Mouse (Mus musculus) spleen, postnatal 10 days (tissue): ENCODE data around the gene Crybb2.

Source experiments
- DNase-seq, 2 experiments: peaks; one replicate each; pipeline ENCODE4 v3.0.0; 2021 to 2022; ENCODE audit warnings: low spot score in 2 of 2

Crybb2 gene

GRCm38 (mm10) chr5:113090750-113091149 lies 20.8 kb upstream of the Crybb2 start:
- DNase-seq: no peak

GRCm38 (mm10) chr5:113090077-113090690 lies 20.3 kb upstream of the Crybb2 start:
- no peak for DNase-seq

DNA sequence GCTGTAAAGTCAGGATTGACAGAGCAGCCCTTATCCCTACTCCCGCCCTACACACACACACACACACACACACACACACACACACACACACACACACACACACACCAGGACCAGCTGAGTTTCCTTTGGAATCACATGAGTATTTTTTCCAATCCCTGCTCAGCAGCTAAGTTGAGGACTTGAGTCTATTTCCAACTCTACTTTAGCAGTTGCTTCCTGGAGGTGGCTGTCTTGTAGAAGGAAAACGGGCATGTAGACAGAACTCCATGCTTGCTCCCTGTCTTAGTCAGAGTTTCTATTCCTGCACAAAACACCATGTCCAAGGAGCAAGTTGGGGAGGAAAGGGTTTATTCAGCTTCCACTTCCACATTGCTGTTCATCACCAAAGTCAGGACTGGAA lies 17.5 kb upstream of the Crybb2 start:
- DNase-seq: no peak

DNA sequence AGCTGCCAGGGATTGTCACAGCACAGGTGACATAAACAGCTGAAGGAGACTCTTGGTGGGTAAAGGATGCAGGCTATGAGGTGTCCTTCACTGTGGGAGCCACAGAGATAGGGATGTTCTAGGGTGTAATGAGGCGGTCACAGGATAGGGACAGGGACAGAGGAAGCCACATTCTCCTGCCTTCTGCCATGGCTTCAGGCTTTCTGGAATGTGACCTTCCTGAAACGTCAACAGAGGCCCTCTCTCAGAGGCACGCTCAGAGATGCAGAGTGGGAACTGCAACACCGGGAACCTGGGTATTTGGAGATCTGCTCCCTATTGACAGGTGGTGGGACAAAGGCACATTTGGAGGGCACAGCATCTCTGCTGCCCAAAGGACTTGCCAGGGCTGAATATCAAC lies 17.1 kb upstream of the Crybb2 start:
- DNase-seq: no peak

GRCm38 (mm10) chr5:113086439-113086838 lies 16.5 kb upstream of the Crybb2 start:
- DNase-seq: no peak

DNA sequence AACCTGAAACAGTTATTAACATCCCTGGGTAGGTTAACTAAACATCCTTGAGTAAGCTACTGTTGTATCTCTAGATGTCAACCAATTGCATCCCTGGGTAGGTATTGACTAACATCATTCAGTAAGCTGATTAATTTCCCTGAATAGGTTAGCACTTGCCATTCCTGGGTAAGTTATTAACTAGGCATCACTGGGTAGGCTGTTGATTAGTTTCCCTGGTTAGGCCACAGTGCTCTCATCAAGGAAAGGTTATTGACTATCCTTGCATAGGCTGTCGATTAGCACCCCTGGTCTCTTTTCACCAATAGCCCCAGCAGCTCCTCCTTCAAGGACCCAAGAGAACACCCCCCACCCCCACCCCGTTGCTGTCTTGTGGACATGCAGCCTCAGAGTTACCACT lies 16.0 kb upstream of the Crybb2 start:
- no peak for DNase-seq

DNA sequence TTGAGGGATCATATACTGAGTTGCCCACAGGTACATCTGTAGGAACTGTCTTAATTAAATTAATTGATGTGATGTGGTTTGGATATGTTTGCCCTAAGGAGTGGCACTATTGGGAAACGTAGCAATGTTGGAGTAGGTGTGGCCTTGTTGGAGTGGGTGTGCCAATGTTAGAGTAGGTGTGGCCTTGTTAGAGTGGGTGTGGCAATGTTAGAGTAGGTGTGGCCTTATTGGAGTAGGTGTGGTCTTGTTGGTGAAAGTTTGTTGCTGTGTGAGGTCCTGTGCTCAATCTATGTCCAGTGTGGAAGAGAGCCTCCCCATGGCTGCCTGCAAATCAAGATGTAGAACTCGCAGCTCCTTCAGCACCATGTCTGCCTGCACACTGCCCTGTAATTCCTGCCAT lies 14.4 kb upstream of the Crybb2 start:
- no peak for DNase-seq

DNA sequence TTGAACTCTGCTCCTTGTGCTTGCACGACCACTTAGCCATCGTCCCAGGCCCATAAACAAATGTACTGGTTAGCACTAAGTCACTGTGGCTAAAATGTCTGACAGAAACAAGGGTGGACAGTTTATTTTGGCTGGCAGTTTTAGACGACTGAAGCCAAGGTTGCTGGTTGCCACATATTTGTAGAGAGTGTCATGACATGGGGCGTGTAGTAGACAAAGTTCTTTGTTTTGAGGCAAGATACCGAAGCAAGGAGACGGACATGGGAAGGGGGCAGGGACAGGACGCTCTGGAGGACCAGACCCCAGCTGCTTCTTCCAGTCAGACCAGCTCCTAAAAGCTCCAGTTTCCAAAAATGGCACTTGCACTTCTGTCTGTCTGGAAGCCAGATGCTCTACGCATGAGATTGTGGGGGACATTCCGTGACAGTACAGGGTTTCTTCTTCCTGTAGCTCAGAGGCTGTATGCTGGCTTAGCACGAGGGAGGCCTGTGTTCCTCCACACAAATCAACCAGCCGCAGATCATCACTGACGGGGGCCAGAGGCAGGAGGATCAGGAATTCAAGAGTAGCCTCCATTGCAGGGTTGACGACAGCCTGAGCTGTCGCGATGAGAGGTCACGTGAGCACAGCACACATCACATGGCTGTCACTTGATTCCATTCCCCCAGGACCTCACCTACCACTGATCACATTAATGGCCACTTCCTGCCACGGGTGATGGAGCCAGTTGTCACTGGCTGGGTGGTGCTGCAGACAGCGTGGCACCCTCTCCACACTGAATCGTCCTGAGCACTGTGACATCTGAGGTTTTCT lies 12.6 kb upstream of the Crybb2 start:
- DNase-seq: no peak

DNA sequence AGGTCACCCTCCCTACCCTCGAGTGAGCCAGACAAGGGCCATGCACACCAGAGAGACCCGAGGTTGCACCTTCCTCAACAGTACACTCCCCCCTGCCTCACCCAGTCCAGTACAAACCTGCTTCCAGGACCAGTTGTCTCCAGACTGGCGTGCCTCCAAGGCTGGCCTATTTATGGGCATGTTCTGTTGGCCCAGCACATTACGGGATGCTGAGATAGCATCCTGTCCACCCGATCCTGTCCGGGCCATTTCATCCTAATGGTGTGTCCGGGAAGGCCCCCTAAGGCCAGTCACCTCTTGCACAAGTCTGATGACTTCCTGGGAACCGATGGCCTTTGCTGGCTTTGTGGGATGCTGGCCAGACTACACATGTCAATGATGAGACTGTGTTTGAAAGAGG lies 11.5 kb upstream of the Crybb2 start, which contains the start of gene Crybb3:
Gene Crybb3 (minus strand): TSS at position 146 of the 400 bp plus-strand sequence.
- DNase-seq: no peak

GRCm38 (mm10) chr5:113081020-113081419 lies 11.1 kb upstream of the Crybb2 start:
- DNase-seq: no peak

DNA sequence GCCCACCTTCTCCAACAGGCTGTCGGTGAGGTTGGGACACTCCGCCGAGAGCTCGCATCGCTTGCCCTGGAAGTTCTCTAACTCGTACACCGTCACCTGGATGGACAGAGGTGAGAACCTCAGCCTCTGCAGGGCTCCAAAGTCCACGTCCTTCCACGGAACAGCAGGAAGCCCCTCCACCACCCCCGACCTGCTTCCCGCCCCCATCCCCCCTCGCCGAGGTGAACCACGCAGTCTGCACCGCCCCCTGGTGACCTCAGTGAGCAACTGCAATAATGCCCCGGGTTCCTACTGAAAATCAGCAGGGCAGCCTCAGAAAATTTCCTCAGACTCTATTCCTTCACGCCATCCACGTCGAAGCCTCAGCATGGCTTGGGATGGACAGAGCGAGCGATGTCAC lies 9.9 kb upstream of the Crybb2 start:
- DNase-seq: peak in 1 of 2 experiments; percentile 43

GRCm38 (mm10) chr5:113078686-113079085 lies 8.8 kb upstream of the Crybb2 start:
- DNase-seq: no peak

- DNase-seq: peak; percentile 43 to 69
These were observed 15.6 kb downstream of the Crybb2 start for GRCm38 (mm10) chr5:113054308-113054707.

DNA sequence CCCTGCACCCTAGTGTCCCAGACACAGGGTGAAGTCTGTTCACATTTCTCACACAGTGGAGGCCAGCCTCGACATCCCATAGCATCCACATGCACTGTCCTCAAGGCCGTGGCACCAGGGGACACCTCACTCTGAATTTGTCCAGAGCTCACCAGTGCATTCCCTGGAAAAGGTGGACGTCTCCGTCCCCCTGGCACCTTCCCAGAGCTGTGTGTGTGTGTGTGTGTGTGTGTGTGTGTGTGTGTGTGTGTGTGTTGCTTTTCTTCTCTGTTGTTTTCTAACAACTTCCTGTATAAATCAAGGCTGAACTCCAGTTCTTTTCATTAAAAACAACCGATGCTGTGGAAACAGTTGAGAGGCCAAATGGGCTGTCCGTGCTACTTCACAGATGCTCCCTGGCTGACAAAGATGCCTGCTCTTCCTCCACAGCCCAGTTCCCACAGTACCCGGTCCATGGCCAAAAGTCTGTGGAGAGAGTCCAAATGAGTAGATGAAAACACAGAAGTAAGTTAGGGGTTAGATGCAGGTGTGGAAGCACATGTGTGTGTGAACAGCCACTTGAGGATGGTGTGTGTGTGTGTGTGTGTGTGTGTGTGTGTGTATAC lies 19.2 kb downstream of the Crybb2 start:
- DNase-seq: no peak

DNA sequence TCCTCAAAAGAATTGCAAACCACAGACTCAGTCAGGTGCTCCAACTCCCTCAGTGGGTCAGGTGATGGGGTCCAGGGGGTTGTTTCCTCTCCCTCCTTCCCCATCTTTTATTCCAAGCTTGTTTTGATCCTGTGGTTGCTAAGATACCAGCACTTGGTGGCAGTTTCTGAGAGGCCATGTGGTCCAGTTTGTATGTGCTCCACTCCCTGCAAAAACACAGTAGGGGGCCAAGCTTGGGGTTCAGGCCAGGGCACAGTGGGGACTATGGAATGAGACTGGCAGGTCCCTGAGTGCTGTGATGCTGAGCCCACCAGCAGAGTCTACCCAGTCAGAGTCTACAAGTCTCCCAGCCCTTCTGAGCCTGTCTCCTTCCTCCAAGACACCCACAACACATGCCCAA lies 20.0 kb downstream of the Crybb2 start:
- DNase-seq: no peak

- DNase-seq: no peak
These were observed 24.2 kb downstream of the Crybb2 start for GRCm38 (mm10) chr5:113045511-113046273.

GRCm38 (mm10) chr5:113043531-113043930 lies 26.4 kb downstream of the Crybb2 start:
- DNase-seq: no peak

- no peak for DNase-seq
These were observed 28.3 kb downstream of the Crybb2 start for GRCm38 (mm10) chr5:113041567-113042071.

- no peak for DNase-seq
These were observed 29.1 kb downstream of the Crybb2 start for GRCm38 (mm10) chr5:113040776-113041175.

DNA sequence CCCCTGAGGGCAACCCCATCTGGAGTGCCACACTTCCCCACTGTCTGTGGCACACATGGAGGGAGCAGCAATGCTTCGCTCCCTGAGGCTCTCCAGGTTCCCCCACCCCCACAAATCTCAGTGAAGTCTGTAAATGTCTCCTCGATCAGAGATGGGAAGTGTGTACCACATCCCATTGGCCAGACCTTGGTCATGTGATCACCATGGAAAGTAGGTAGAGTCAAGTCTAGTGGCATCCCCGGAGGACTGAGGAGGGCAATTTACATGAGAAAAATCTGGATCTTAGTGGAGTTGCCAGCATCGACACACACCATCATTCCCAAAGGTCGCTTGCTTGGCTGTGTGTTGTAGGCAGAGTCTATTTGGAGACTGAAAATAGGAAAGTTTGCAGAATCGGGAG lies 31.3 kb downstream of the Crybb2 start:
- no peak for DNase-seq

DNA sequence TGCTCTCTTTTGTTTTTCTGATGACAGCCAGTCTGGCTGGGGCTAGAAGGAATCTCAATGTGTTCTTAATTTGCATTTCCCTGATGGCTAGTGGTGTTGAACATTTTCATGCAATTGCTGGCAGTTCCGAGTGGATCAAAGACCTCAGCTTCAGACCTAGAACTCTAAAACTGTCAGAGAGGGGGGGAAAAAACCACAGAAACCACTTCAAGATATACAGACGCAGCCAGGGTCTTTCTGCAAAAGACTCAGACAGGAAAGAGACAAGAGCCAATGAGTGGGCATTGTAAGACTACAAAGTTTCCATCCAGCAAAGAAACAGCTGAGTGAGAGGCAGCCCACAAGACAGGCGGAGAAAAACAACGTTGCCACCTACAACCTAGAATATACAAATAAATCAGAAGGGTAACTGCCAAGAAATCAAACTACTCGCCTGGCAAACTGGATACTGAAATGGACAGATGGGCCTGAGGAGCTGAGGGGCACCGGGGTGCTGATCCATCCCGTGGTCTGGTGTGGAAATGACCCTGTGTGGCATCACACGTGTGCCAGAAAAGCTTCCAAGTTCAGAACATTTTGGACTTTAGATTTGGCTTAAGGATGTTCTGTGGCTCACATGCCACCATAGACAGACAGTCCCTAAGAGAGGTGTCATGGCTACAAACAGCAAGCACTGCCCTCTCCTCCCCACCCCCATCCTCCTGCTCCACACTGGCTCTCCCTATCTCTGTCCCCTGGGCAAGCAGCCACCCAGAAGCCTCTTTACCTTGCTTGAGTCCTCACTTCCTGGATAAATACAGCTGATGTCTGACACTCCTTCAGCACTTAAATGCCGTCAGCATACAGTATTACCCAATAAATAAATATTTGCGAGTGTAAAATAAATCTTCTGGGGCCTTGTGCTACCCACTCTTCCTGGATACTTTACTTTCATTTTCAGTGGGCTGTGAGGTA lies 34.5 kb downstream of the Crybb2 start:
- no peak for DNase-seq
